Mouse (Mus musculus): ENCODE measurements at regions not wholly inside any gene's neighbourhood (a gene's known extent, or its start where the extent isn't known, plus 50 kb on each side); places are given as distances from the start of the nearest gene placed in this dataset.

GRCm38 (mm10) chr16:69984320-69984719 is 120.8 kb upstream of the Speer2 start:
- Histone ChIP-seq H3K27ac (ENCODE audit: control insufficient read depth, insufficient read depth, low read depth, low read length) (no peak overlapping the region), H3K4me3 (ENCODE audit: control insufficient read depth, low read depth, low read length) (no peak overlapping the region), H3K4me1 (ENCODE audit: control insufficient read depth, insufficient read depth, low read length) (no peaks in the 10 kb centered on the region), H3K36me3 (ENCODE audit: control insufficient read depth, insufficient read depth, low read length) (no peaks in the 10 kb centered on the region), H3K27me3 (ENCODE audit: control insufficient read depth, insufficient read depth, low read length) (no peaks in the 10 kb centered on the region)
- TF ChIP-seq CTCF (IDR thresholded peaks at IDR 0.05; ENCODE audit: control insufficient read depth, insufficient read depth, insufficient replicate concordance, low read depth, low read length) = no peak
- no peak for TF ChIP-seq POLR2A (IDR thresholded peaks at IDR 0.05; ENCODE audit: control insufficient read depth, low read depth, low read length)

GRCm38 (mm10) chr16:69991907-69992470 is 128.4 kb upstream of the Speer2 start:
- no peaks in the 10 kb centered on the region for H3K4me1 ChIP-seq (ENCODE audit: control insufficient read depth, insufficient read depth, low read length)
- H3K4me3 ChIP-seq (ENCODE audit: control insufficient read depth, low read depth, low read length) = no peak overlapping the region
- H3K27me3 ChIP-seq (ENCODE audit: control insufficient read depth, insufficient read depth, low read length) = no peaks in the 10 kb centered on the region
- H3K36me3 ChIP-seq (ENCODE audit: control insufficient read depth, insufficient read depth, low read length) = no peaks in the 10 kb centered on the region
- no peak for TF ChIP-seq CTCF (IDR thresholded peaks at IDR 0.05; ENCODE audit: control insufficient read depth, insufficient read depth, insufficient replicate concordance, low read depth, low read length)
- no peak for TF ChIP-seq POLR2A (IDR thresholded peaks at IDR 0.05; ENCODE audit: control insufficient read depth, low read depth, low read length)
- no peak overlapping the region for H3K27ac ChIP-seq (ENCODE audit: control insufficient read depth, insufficient read depth, low read depth, low read length)

- no peak overlapping the region for H3K27ac ChIP-seq (ENCODE audit: control insufficient read depth, insufficient read depth, low read depth, low read length)
- no peaks in the 10 kb centered on the region for H3K36me3 ChIP-seq (ENCODE audit: control insufficient read depth, insufficient read depth, low read length)
- no peak overlapping the region for H3K4me3 ChIP-seq (ENCODE audit: control insufficient read depth, low read depth, low read length)
- no peaks in the 10 kb centered on the region for H3K4me1 ChIP-seq (ENCODE audit: control insufficient read depth, insufficient read depth, low read length)
- no peak for TF ChIP-seq CTCF (IDR thresholded peaks at IDR 0.05; ENCODE audit: control insufficient read depth, insufficient read depth, insufficient replicate concordance, low read depth, low read length)
- no peak for TF ChIP-seq POLR2A (IDR thresholded peaks at IDR 0.05; ENCODE audit: control insufficient read depth, low read depth, low read length)
- H3K27me3 ChIP-seq (ENCODE audit: control insufficient read depth, insufficient read depth, low read length) = no peaks in the 10 kb centered on the region
These were observed 129.2 kb upstream of the Speer2 start for GRCm38 (mm10) chr16:69992715-69993114.

- H3K27me3 ChIP-seq (ENCODE audit: control insufficient read depth, insufficient read depth, low read length) = no peaks in the 10 kb centered on the region
- no peak overlapping the region for H3K4me3 ChIP-seq (ENCODE audit: control insufficient read depth, low read depth, low read length)
- H3K4me1 ChIP-seq (ENCODE audit: control insufficient read depth, insufficient read depth, low read length) = no peaks in the 10 kb centered on the region
- no peaks in the 10 kb centered on the region for H3K36me3 ChIP-seq (ENCODE audit: control insufficient read depth, insufficient read depth, low read length)
- TF ChIP-seq CTCF (IDR thresholded peaks at IDR 0.05; ENCODE audit: control insufficient read depth, insufficient read depth, insufficient replicate concordance, low read depth, low read length) = no peak
- TF ChIP-seq POLR2A (IDR thresholded peaks at IDR 0.05; ENCODE audit: control insufficient read depth, low read depth, low read length) = no peak
- no peak overlapping the region for H3K27ac ChIP-seq (ENCODE audit: control insufficient read depth, insufficient read depth, low read depth, low read length)
These were observed 143.3 kb upstream of the Speer2 start for GRCm38 (mm10) chr16:70006863-70007262.

- Histone ChIP-seq H3K36me3 (ENCODE audit: control insufficient read depth, insufficient read depth, low read length) (no peaks in the 10 kb centered on the region), H3K4me1 (ENCODE audit: control insufficient read depth, insufficient read depth, low read length) (no peaks in the 10 kb centered on the region), H3K27ac (ENCODE audit: control insufficient read depth, insufficient read depth, low read depth, low read length) (no peak overlapping the region), H3K27me3 (ENCODE audit: control insufficient read depth, insufficient read depth, low read length) (no peaks in the 10 kb centered on the region), H3K4me3 (ENCODE audit: control insufficient read depth, low read depth, low read length) (no peak overlapping the region)
- TF ChIP-seq CTCF (IDR thresholded peaks at IDR 0.05; ENCODE audit: control insufficient read depth, insufficient read depth, insufficient replicate concordance, low read depth, low read length) (no peak), POLR2A (IDR thresholded peaks at IDR 0.05; ENCODE audit: control insufficient read depth, low read depth, low read length) (no peak)
These were observed 153.4 kb upstream of the Speer2 start for GRCm38 (mm10) chr16:70016980-70017379.

- Histone ChIP-seq H3K4me1 (ENCODE audit: control insufficient read depth, insufficient read depth, low read length) (no peaks in the 10 kb centered on the region), H3K36me3 (ENCODE audit: control insufficient read depth, insufficient read depth, low read length) (no peaks in the 10 kb centered on the region), H3K27ac (ENCODE audit: control insufficient read depth, insufficient read depth, low read depth, low read length) (no peak overlapping the region), H3K4me3 (ENCODE audit: control insufficient read depth, low read depth, low read length) (no peak overlapping the region), H3K27me3 (ENCODE audit: control insufficient read depth, insufficient read depth, low read length) (no peaks in the 10 kb centered on the region)
- no peak for TF ChIP-seq POLR2A (IDR thresholded peaks at IDR 0.05; ENCODE audit: control insufficient read depth, low read depth, low read length)
- no peak for TF ChIP-seq CTCF (IDR thresholded peaks at IDR 0.05; ENCODE audit: control insufficient read depth, insufficient read depth, insufficient replicate concordance, low read depth, low read length)
These were observed 156.0 kb upstream of the Speer2 start for GRCm38 (mm10) chr16:70019564-70019963.

GRCm38 (mm10) chr16:70021436-70021835 is 157.9 kb upstream of the Speer2 start:
- TF ChIP-seq CTCF (IDR thresholded peaks at IDR 0.05; ENCODE audit: control insufficient read depth, insufficient read depth, insufficient replicate concordance, low read depth, low read length) (no peak), POLR2A (IDR thresholded peaks at IDR 0.05; ENCODE audit: control insufficient read depth, low read depth, low read length) (no peak)

GRCm38 (mm10) chr16:70028649-70029048 is 165.1 kb upstream of the Speer2 start:
- TF ChIP-seq CTCF (IDR thresholded peaks at IDR 0.05; ENCODE audit: control insufficient read depth, insufficient read depth, insufficient replicate concordance, low read depth, low read length) (no peak), POLR2A (IDR thresholded peaks at IDR 0.05; ENCODE audit: control insufficient read depth, low read depth, low read length) (no peak)
- Histone ChIP-seq H3K4me3 (ENCODE audit: control insufficient read depth, low read depth, low read length) (no peak overlapping the region), H3K36me3 (ENCODE audit: control insufficient read depth, insufficient read depth, low read length) (no peaks in the 10 kb centered on the region), H3K27ac (ENCODE audit: control insufficient read depth, insufficient read depth, low read depth, low read length) (no peak overlapping the region), H3K4me1 (ENCODE audit: control insufficient read depth, insufficient read depth, low read length) (peaks cover 3% of the 10 kb centered on the region), H3K27me3 (ENCODE audit: control insufficient read depth, insufficient read depth, low read length) (no peaks in the 10 kb centered on the region)

More at GRCm38 (mm10) chr16:70021436-70021835, 157.9 kb upstream of the Speer2 start:
- Histone ChIP-seq H3K4me3 (ENCODE audit: control insufficient read depth, low read depth, low read length) (no peak overlapping the region), H3K27me3 (ENCODE audit: control insufficient read depth, insufficient read depth, low read length) (no peaks in the 10 kb centered on the region), H3K36me3 (ENCODE audit: control insufficient read depth, insufficient read depth, low read length) (no peaks in the 10 kb centered on the region), H3K27ac (ENCODE audit: control insufficient read depth, insufficient read depth, low read depth, low read length) (no peak overlapping the region), H3K4me1 (ENCODE audit: control insufficient read depth, insufficient read depth, low read length) (no peaks in the 10 kb centered on the region)

All from testis, adult 2 months (tissue).